Mouse (Mus musculus) lung, embryonic 14.5 days (tissue): ENCODE data around the gene Cox6b2. TPM values are rescaled to one million over a fixed set of nuclear protein-coding genes. Genes with fewer than 3 reads are reported as not detected.
A peak's percentile ranks its signal among the peaks of the same experiment; 100 is the strongest.

ENCODE experiments used
- ATAC-seq: fragments of 200-750 bp; cut with Nextera tagmentation; 2 replicates; pipeline ENCODE4 v1.8.0; 2017; ENCODE audit warnings: mild to moderate bottlenecking, moderate TSS enrichment, moderate library complexity; ENCODE audit not compliant: insufficient read depth
- DNase-seq: peaks from one replicate; pipeline ENCODE4 v3.0.0-alpha.2; 2015
- H3K27ac ChIP-seq: fragments of 300-500 bp; sonication (generic); 2 replicates; pipeline ENCODE4 v1.5.1; 2014; ENCODE audit warnings: low read depth, mild to moderate bottlenecking, moderate library complexity
- H3K27me3 ChIP-seq: fragments of 300-500 bp; sonication (generic); 2 replicates; pipeline ENCODE4 v1.6.1; 2014; ENCODE audit warnings: low read length, control low read depth; ENCODE audit not compliant: insufficient read depth
- H3K36me3 ChIP-seq: fragments of 300-500 bp; sonication (generic); 2 replicates; pipeline ENCODE4 v1.6.1; 2014; ENCODE audit warnings: control low read depth; ENCODE audit not compliant: insufficient read depth
- H3K4me1 ChIP-seq: fragments of 300-500 bp; sonication (generic); 2 replicates; pipeline ENCODE4 v1.6.1; 2014; ENCODE audit warnings: antibody characterized with exemption, control low read depth; ENCODE audit not compliant: insufficient read depth
- H3K4me2 ChIP-seq: fragments of 300-500 bp; sonication (generic); 2 replicates; pipeline ENCODE4 v1.6.1; 2014; ENCODE audit warnings: mild to moderate bottlenecking
- H3K4me3 ChIP-seq: fragments of 300-500 bp; sonication (generic); 2 replicates; pipeline ENCODE4 v1.5.1; 2014; ENCODE audit warnings: low read depth, low read length
- H3K9ac ChIP-seq: fragments of 300-500 bp; sonication (generic); 2 replicates; pipeline ENCODE4 v1.6.1; 2014
- H3K9me3 ChIP-seq: fragments of 300-500 bp; sonication (generic); 2 replicates; pipeline ENCODE4 v1.6.1; 2016; ENCODE audit warnings: low read depth, low read length, control low read depth
- CTCF ChIP-seq: IDR thresholded peaks from 2 replicates; pipeline ENCODE4 v1.5.1; 2016; ENCODE audit warnings: antibody characterized with exemption, low read depth
- WGBS: fragments of 180-500 bp; shearing (Covaris S2); extraction: QIAGEN DNeasy Blood & Tissue Kit; methylation state at CpG from one replicate; pipeline ENCODE4 v1.1.7; 2014; 5-methylcytosine and 5-hydroxymethylcytosine counted together
- polyA plus RNA-seq: library from polyadenylated mRNA; unstranded; fragments of >200 nt; fragmentation: Nextera tagmentation; extraction: Ambion mirVana; gene quantifications from 2 replicates; pipeline ENCODE4 v1.2.1, GENCODE M21; 2014

Gene Cox6b2
- polyA plus RNA-seq, 1 experiment from 2014 or later: 37.3 TPM

DNA sequence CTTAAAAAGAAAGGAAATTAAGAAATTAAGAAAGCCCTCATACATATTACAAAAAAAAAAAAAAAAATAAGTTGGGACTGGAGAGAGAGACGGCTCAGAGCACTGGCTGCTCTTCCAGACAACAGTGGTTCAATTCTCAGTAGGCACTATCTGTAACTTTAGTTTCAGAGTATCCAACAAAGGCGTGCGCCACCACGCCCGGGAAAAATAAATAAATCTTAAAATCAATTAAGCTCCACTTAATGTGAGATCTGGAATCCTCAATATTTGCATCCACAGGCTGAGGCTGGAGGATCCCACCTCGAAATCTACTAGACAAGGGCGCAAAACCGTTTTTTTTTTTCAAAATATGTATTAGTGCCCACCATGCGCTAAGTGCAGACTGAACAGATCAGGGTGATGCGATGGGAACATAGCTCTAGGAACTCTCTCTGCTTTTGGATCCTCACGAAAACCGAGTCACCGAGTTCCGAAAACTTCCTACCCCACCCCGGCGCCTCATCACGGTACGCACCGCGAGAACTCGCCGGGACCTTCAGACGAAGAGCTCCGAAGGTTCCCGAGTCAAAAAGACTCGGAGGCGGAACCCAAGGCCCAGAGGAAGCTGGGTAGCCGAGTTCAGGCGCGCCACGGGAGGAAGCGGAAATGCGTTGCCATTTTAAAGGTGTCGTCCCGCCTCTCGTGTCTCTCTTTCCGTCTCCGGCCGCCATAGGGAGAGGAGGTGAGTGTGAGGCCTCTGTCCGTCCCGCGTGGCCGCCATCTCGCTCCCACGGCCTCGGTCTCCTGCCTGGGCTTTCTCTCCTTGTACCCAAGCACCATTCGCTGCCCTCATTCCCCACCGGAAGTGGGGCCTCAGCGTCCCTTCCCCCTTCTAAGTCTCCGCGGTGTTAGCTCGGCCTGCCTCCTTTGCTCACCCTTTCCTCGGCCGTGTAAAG is 39.7 kb upstream of the Cox6b2 start, which contains the start of gene Rpl28:
Gene Rpl28 (plus strand): TSS at position 597 of the 935 bp plus-strand sequence.
- Histone ChIP-seq H3K9ac (peak within 1 kb of the TSS; percentile 97), H3K27me3 (peaks cover 6% of the 10 kb centered on the region; the same call in 1 of the 2 replicates), H3K27ac (peak within 1 kb of the TSS; percentile 98), H3K9me3 (no peaks in the 10 kb centered on the region), H3K4me1 (peaks cover 5% of the 10 kb centered on the region; the same call in 1 of the 2 replicates), H3K4me3 (peak within 1 kb of the TSS; percentile 81), H3K4me2 (peak within 1 kb of the TSS; percentile 81), H3K36me3 (peaks cover 41% of the 10 kb centered on the region)
- TF ChIP-seq CTCF: no peak
- DNase-seq (peak; percentile 99), ATAC-seq (peak; percentile 87)
- WGBS: 1% methylated on average over 54 of the region's 54 CpGs

- Histone ChIP-seq H3K9me3 (no peaks in the 10 kb centered on the region), H3K4me2 (peak within 1 kb of the TSS; percentile 94), H3K36me3 (peaks cover 10% of the 10 kb centered on the region), H3K4me1 (peaks cover 5% of the 10 kb centered on the region; the same call in 1 of the 2 replicates), H3K4me3 (peak within 1 kb of the TSS; percentile 58), H3K27me3 (peaks cover 6% of the 10 kb centered on the region; the same call in 1 of the 2 replicates), H3K9ac (peak within 1 kb of the TSS; percentile 80), H3K27ac (peak within 1 kb of the TSS; percentile 88)
- peak; percentile 10; the same call in 1 of the 2 replicates for ATAC-seq
- no peak for DNase-seq
- TF ChIP-seq CTCF: no peak
- WGBS: 7% methylated on average over 40 of the region's 40 CpGs
Observed at GRCm38 (mm10) chr7:4789436-4789935, 36.6 kb upstream of the Cox6b2 start, which contains the start of gene Tmem238. Gene Tmem238, minus strand, starts transcription at chr7:4789656.

DNA sequence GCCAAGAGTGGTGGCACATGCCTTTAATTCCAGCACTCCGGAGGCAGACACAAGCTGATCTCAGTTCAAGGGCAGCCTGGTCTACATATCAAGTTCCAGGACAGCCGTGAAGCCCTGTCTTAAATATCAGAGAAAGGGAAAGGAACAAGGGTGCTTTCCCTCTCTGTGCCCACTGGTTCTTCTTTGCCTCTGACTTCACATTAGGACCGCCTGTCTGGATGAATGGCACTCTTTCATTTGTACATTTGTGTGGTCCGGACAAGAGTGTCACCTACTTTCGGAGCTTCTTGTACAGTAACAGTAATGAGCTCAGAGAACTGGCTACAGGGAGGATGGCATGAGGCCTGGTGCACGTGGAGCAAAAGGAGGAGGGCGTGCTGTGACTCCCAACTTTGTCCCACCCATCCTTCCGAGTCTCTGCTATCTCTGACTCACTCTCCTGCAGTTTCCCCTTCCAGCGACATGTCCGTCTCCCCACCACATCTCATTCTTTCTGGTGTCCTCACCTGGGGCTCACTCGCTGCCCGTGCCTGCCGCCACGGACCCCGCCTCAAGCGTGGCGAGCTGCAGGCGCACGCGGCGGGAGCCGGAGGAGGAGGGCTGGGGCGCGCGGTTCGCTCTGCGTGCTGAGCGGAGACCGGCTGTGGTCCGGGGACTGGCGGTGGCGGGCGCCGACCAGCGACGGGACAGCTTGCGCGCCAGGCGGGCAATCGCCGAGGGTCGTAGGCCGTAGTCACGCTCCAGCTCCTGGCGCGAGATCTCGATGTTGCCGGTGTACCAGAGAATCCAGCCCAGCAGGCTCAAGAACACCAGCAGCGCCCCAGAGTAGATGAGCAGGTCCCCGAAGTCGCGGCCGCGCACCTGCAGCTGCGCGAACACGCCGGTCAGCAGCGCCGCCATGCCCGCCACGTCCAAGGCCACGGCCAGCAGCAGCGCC is 35.9 kb upstream of the Cox6b2 start:
- peak overlapping the region; percentile 94 for H3K4me2 ChIP-seq
- peak; percentile 79 for DNase-seq
- H3K9me3 ChIP-seq: no peaks in the 10 kb centered on the region
- peak overlapping the region; percentile 58 for H3K4me3 ChIP-seq
- peak; percentile 44 for ATAC-seq
- peak; percentile 14; the same call in 1 of the 2 replicates for TF ChIP-seq CTCF
- peak overlapping the region; percentile 88 for H3K27ac ChIP-seq
- peaks cover 6% of the 10 kb centered on the region; the same call in 1 of the 2 replicates for H3K27me3 ChIP-seq
- H3K9ac ChIP-seq: peak overlapping the region; percentile 80
- 0 out of 2 replicates have a peak, but pooled peaks cover 5% of the 10 kb centered on the region for H3K4me1 ChIP-seq
- 2% methylated on average over 64 of the region's 64 CpGs for WGBS
- peaks cover 3% of the 10 kb centered on the region for H3K36me3 ChIP-seq

- ATAC-seq (no peak), DNase-seq (no peak)
- no peak overlapping the region for H3K27ac ChIP-seq
- H3K9me3 ChIP-seq: no peaks in the 10 kb centered on the region
- H3K9ac ChIP-seq: no peak overlapping the region
- H3K4me3 ChIP-seq: no peak overlapping the region
- TF ChIP-seq CTCF: no peak
- no peaks in the 10 kb centered on the region for H3K36me3 ChIP-seq
- WGBS: 71% methylated on average over 14 of the region's 14 CpGs
- H3K27me3 ChIP-seq: peaks cover 4% of the 10 kb centered on the region; the same call in 1 of the 2 replicates
- no peak overlapping the region for H3K4me2 ChIP-seq
- H3K4me1 ChIP-seq: peaks cover 8% of the 10 kb centered on the region; the same call in 1 of the 2 replicates
Observed at GRCm38 (mm10) chr7:4783667-4784268, 30.9 kb upstream of the Cox6b2 start.

DNA sequence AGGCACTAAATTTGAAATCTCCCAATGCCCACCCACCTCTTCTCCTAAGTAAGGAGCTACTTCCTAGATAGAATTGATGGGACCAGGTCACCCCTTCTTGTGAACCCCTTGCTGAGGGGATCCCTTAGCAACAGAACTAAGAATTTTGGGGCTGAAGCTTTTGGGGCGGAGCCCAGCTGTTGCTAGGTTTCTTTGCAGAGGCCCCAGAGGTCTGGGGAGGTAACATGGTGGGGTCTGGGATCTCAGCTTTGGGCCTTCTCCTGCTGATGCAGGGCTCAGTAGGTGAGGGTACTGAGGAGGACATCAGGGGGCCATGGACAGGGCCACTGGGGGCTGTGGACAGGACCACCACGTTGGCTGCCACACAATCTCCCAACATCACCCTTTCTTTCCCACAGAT is 29.9 kb upstream of the Cox6b2 start, which contains the start of the genes Il11 and Tmem190:
Gene Il11 (minus strand): TSS at position 101 of the 400 bp plus-strand sequence.
Gene Tmem190 (plus strand): TSS at position 179 of the 400 bp plus-strand sequence.
- no peak within 1 kb of the TSS for H3K27ac ChIP-seq
- no peak for TF ChIP-seq CTCF
- peaks cover 3% of the 10 kb centered on the region; the same call in 1 of the 2 replicates for H3K4me1 ChIP-seq
- H3K27me3 ChIP-seq: peaks cover 14% of the 10 kb centered on the region
- no peak for DNase-seq
- H3K9ac ChIP-seq: no peak within 1 kb of the TSS
- H3K4me3 ChIP-seq: no peak within 1 kb of the TSS
- no peak within 1 kb of the TSS for H3K4me2 ChIP-seq
- 66% methylated on average over 2 of the region's 2 CpGs for WGBS
- no peak for ATAC-seq
- no peaks in the 10 kb centered on the region for H3K36me3 ChIP-seq
- H3K9me3 ChIP-seq: no peaks in the 10 kb centered on the region

- DNase-seq (no peak), ATAC-seq (no peak)
- H3K27ac ChIP-seq: no peak overlapping the region
- H3K9ac ChIP-seq: no peak overlapping the region
- H3K4me3 ChIP-seq: no peak overlapping the region
- no peak overlapping the region for H3K4me2 ChIP-seq
- H3K4me1 ChIP-seq: peaks cover 3% of the 10 kb centered on the region; the same call in 1 of the 2 replicates
- whole genome bisulfite sequencing: 38% methylated on average over 3 of the region's 3 CpGs
- H3K36me3 ChIP-seq: no peaks in the 10 kb centered on the region
- H3K9me3 ChIP-seq: no peaks in the 10 kb centered on the region
- H3K27me3 ChIP-seq: peaks cover 20% of the 10 kb centered on the region
- TF ChIP-seq CTCF: no peak
Observed at GRCm38 (mm10) chr7:4782130-4782529, 29.2 kb upstream of the Cox6b2 start.
